Mouse (Mus musculus): ENCODE measurements around the gene Kbtbd8.

The Kbtbd8 gene

DNA sequence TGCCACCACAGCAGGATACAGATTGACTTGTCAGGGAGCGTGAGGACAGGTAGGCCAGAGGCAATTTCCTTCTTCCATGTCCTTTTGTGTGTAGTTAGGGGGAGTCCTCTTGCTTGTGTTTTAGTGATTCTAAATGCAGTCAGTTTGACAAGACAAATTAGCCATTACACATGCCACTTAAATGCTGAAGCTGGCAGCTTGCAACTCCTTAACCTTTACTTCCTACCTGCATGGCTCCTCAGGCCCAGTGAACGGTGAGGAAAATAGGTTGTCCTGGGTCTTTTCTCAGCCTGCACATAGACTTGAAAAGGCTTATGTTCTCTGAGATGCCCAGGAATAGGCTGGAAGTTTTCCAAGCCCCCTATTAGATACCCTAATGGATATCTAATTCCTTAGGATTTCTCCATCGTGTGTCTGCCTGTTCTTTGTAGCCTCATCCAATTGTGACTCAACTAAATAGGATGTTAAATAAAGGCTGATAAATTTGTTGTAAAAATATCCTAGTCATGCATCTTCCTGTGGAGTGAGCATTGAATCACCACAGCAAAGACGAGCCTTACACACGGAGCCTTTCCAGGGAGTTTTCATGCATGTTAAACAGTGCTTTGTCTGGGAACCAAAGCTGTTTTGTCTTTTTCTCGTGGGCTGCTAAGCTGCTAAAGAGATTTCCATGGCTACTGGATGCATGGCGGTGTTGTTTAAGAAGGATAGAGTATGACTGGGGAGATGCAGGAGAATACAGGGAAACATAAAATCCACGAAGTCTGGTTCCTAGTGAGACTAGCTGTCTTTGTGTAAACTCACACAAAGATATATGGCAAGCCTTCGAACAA, 57.5 kb downstream of the Kbtbd8 start:
- no peak for DNase-seq
